Mouse (Mus musculus): Measurements from ENCODE around the gene Mpdz.
A peak's percentile ranks its signal among the peaks of the same experiment; 100 is the strongest.

Gene Mpdz

GRCm38 (mm10) chr4:81389263-81389662 is 53.4 kb downstream of the Mpdz start:
- DNase-seq = no peak

DNA sequence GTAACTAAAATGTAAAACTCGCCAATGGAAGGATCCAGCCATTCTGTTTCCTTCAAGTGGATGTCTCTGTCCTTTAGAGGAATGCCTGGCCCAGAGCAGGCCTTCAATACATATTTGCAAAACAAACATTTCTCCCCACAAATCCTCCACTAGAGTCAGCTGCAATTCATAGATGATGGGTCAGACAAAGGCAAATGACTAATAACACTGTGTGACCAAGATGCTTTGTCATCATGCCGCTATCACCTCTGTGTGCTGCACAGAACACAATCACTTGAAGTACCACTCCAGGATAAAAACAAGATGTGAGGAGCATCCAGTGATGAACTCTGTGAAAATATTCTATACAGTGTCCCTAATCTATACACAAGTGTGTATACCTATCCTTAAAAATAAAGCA is 55.0 kb downstream of the Mpdz start:
- DNase-seq = no peak

DNA sequence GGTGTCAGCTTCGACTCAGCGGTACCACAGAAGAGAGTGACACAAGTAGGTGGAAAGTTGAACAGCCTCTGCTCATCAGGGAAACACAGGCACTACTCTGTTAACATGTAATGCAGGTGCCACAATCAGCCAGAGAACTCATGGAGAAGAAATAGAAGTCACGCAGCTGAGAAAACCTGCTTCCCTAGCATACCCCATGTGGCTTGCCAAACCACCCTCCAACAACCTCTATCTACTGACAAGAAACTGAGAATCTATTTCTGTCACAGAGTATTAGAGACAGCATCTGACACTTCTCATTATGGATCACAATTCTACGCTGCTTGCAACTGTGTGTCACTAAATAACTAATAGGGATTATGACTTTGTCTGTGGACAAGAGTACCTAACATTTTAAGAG is 70.3 kb downstream of the Mpdz start:
- no peak for DNase-seq

DNA sequence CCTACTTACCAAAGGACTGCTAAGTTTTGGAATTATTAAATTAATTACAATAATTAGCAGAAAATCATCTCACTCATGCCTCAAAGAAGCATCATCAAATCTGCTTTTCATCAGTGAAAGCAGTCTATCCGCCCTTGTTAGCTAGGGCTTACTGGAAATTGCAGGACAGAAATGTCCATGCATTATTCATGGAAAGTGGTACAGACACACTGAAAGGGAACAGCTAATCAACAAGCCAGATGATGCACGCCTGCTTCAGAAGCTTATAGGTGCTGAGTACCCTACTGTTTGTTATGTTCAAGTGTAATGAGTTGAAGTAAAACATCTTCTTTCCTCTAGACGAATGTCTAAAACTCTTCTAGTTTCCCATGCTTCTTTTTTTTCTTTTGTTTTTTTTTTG is 91.2 kb downstream of the Mpdz start:
- no peak for DNase-seq

GRCm38 (mm10) chr4:81348646-81349045 is 94.0 kb downstream of the Mpdz start:
- DNase-seq = no peak

- no peak for DNase-seq
These were observed 97.5 kb downstream of the Mpdz start for GRCm38 (mm10) chr4:81345141-81345540.

GRCm38 (mm10) chr4:81333628-81333991 is 109.0 kb downstream of the Mpdz start:
- DNase-seq = no peak

DNA sequence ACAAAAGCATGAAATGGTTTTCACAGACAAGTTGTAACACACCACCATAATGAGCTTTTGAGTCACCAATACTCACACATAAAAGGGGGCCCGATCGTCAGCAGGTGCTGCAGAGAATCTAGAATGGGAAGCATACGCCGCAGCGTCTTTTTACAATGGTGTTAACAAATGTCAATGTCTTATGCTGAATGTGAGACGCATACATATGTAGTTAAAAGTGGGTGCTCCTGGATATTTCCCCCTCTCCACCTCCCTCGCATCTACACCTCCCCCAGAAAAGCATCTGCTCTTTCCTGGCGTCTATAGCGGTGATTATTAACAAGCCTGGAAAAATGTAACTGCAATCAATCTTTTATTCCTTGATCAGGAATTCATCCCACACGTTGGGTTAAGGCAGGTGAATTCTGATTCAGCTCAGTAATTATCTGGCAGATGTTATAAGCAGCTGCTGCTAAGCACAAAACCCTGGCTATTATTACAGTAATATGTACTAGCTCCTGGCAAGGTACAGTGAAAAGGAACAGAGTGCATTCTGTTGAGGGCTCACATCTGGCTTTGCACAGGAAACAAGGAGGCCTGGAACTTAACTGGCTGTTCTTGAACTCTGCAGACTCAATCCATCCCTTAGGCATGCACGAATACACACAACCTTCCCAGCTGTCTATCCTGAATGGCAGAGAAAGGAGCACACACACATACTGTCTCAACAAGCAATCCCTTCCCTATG is 109.6 kb downstream of the Mpdz start:
- peak; percentile 82 for DNase-seq

- no peak for DNase-seq
These were observed 110.2 kb downstream of the Mpdz start for GRCm38 (mm10) chr4:81332439-81332841.

GRCm38 (mm10) chr4:81327694-81328093 is 114.9 kb downstream of the Mpdz start:
- DNase-seq = no peak

- no peak for DNase-seq
These were observed 118.8 kb downstream of the Mpdz start for GRCm38 (mm10) chr4:81323853-81324252.

DNA sequence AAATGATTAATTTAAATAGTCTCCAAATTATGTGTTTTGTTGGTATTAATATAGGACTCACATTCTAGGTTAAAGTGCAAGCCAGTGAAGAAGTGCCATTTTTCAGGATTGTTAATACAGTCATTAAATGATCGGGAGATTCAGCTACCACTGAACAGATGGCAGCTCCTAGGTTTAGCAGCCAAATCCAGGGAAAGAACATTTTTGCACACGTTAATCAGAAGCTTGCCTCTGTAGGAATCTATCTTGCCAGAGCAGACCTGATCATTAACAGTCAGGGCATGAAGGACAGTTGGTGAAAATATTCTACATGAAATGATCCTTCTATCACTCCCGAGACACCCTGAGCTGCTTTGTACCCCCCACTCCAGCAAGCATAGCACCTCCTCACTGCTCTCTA is 120.4 kb downstream of the Mpdz start:
- DNase-seq = peak; percentile 57

- DNase-seq = no peak
These were observed 128.0 kb downstream of the Mpdz start for GRCm38 (mm10) chr4:81314618-81315017.

DNA sequence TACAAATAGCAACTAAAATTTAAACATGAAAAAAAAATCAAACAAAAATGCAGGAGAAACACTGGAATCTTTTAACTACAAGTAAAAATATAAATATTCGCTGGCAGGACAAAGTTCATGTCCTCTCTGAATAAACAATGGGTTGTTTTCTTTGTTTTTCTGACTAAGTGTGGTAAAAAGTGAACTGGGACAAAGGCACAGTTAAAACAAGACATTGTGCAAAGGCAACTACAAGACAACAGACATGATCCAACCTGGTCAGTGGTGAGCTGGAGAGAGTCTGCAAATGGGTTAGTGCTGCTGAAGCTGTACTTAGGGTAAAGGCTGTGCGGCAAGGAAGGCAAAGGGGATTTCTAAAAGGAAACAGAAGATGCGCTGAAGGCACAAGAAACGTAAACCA is 129.4 kb downstream of the Mpdz start:
- DNase-seq = no peak

DNA sequence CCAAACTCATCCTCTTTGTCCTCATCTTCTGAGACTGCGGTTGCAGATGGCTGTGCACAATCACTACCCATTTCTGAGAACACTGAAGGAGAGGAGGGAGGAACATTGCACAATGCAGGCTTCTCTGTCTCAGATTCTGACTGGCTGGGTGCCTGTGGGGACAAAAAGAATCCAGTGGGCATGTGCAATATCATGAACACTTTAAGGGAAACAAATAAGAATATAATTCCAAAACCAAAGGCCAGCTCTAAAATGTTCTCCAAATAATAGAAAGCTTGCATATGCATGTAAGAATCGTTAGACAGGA is 132.5 kb downstream of the Mpdz start:
- no peak for DNase-seq

DNA sequence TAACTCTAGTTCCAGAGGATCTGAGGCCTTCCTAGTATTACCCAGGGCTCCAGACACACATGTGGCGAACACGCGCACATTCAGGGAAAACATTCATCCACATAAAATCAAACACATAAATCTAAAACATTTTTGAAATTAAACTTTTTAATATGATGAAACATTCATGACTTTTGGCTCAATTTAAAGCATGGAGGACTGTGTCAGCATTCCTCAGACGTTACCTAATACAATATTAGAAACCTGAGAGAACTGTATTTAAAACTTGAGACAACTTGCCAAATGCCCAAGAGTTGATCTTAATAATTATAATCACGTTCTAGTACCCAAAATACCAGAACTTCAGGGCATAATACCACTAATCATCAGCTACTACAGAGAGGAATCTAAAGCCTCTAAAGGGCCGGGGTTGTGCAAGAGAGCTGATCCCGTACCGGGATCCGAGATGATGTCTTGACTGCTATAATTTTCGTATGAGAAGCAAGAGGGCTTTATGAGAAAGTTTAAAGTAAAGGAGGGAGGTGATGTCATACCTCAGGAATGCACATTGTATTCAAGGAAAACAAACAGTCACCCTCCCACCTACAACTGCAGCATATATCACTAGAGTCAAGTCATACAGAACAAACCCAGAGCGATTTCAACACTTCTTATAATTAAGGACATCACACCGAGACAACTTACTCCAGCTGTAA is 133.0 kb downstream of the Mpdz start:
- no peak for DNase-seq

DNA sequence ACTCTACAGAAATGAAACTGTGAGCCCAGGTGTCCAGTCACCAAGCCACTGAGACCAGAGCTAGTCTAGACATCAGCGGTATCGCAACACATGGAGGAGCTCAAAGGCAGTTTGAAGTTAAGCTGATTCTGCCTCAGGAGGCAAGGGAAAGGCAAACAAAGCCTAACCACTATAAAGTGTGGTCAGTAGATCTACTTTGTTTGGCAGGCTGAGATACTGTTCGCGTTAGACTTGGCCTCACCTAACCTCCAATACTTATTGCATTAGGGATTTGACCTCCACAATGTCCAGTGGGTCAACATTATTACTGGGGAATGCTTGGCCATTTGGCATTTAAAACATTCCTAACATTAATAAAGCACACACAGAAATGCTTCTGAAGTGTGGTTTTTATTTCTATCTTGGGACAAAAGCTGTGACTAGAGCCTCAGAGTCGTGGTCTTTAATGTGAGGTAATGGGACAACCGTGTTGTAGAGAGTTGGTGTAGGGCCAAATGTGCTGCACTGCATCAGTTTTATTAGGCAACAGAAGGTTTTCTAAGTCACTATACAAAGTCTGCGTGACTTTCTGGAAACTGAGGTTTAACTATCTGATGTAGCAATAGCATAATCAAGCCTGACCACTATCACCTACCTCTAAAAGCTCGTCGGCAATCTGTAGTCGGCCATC is 134.9 kb downstream of the Mpdz start:
- DNase-seq = no peak

DNA sequence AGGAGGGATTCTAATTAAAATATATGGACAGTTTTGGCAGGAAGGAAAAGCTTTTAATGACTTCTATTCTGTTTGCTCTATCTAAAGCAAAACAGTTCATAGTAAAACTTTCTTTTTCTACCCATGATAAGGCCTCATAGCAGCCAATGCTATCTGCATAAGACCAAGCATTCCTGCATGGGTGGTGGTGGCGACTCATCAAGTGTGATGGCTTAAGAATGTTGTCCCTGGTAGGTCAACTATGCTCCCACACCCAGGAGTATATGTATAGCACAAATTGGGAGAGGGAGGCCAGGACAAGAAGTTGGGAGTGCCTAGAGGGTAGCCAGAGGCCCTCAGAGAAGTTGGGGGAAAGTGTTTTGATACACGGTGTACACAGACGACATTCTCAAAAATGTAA is 140.6 kb downstream of the Mpdz start:
- no peak for DNase-seq

- no peak for DNase-seq
These were observed 144.2 kb downstream of the Mpdz start for GRCm38 (mm10) chr4:81298384-81298783.

DNA sequence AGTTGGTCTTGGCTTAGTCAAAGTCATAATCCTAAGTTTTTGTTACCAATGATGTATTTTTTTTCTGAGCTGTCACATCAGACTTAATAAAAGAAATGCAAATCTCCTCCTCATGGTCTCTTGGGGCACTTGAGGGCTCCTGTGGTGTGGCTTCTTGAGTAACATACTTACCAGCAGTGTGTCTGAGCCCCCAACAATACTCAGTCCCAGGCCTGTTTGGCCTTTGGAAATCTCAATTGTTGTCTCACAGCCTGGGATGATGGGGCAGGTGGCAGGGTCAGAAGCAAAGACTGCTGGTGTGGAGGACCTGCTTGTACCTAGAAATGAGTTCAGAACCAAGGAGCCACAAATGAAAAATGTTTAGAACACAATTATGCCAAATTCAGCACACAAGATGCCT is 149.3 kb downstream of the Mpdz start:
- no peak for DNase-seq

- DNase-seq = no peak
These were observed 157.1 kb downstream of the Mpdz start for GRCm38 (mm10) chr4:81285564-81285963.

DNA sequence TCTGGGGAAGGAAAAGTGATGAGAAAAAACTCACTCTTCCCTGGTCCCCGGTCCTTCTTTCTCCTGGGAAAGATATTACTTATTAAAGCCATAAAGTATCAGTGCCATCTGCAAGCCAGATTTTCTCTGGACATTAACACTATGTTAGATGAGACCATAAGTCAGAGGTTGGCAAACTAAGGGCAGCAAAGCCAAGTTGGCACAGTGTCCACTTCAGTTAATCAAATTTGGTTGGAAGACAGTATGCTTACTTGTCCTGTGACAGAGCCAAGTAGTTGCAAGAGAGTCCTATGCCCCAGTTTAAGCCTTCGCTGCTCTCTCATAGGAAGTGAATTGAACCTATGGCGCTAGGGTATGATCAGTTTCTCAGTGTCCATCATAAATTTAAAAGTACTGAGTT is 159.0 kb downstream of the Mpdz start:
- no peak for DNase-seq

DNA sequence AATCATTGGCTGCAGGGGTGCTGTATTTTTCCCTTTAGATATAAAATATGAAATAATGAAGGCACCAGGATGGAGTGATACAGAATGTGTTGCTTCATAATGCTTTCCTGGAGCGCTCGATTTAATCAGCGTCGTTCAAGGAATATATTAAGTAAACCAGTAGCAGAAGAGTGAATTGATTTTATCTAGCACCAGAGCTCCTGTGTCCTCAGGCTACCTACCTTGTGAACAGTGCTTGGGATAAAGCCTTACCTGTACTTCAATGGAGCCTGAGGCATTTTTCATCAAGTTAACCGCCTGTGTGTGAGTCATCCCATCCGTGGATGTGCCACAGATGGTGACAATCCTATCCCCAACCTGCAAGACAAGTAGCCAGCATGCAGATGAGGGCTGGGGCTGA is 159.5 kb downstream of the Mpdz start:
- DNase-seq = no peak

DNA sequence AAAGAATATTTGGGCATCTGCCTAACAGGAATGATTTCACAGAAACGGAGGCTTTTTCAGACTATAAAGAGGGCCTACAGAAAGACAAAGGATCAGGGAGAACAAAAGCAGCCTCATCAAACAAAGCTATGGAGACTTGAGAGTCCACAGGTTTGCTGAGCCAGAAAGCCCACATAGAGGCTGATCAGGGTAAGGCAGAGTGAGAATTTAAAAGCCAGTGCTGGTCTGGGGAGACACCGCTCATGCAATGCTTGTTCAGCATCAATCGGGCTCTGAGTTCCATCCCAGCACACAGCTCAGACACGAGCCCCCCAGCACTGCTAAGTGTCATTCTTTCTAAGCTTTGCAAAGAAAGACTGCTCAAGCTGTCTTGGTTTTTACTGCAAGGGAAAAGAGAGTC is 162.5 kb downstream of the Mpdz start:
- no peak for DNase-seq

- DNase-seq = no peak
These were observed 163.2 kb downstream of the Mpdz start for GRCm38 (mm10) chr4:81279451-81279850.
